Mouse (Mus musculus): Measurements from ENCODE around the gene Skp2.

- TF ChIP-seq MAFK (IDR thresholded peaks at IDR 0.05; ENCODE audit: insufficient read depth, low read depth, low read length) = no peak
- TF ChIP-seq ZNF384 (IDR thresholded peaks at IDR 0.05; ENCODE audit: low read depth, low read length) = no peak
Measured at GRCm38 (mm10) chr15:9080206-9080605, 75.0 kb downstream of the Skp2 start.
